Mouse (Mus musculus) brain, embryonic 14.5 days (tissue): ENCODE measurements around the gene Gfod2.

Experiments
- CTCF ChIP-seq: fragments of 200-500 bp; IDR thresholded peaks from 2 replicates; pipeline ENCODE4 v1.5.1; 2012; ENCODE audit warnings: inconsistent platforms, mild to moderate bottlenecking, moderate library complexity, borderline replicate concordance; ENCODE audit not compliant: insufficient read depth, insufficient read length; ENCODE audit errors: extremely low read depth
- POLR2A ChIP-seq: fragments of 200-500 bp; IDR thresholded peaks from 2 replicates; pipeline ENCODE4 v1.6.1; 2012; ENCODE audit warnings: mild to moderate bottlenecking, inconsistent platforms, borderline replicate concordance; ENCODE audit not compliant: poor library complexity, insufficient read depth, insufficient read length, severe bottlenecking; ENCODE audit errors: extremely low read depth

DNA sequence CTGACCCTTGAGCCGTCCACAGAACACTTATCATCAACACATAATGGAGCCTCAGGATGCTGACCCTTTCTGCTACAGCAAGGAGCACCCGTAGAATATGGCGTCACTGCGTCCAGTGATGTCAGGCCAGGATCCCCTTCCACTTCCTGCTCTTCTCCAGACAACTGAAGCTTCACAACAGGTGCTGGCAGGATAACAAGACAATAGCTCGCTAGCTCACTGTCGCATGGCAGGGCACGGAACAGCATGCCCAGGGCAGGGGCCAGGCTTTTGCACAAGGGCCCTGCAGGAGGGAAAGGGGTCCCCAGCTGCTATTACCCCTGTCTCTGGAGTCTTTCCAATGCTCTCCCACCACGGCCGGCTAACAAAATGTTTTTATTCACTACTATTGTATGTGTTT is 35.6 kb downstream of the Gfod2 start:
- TF ChIP-seq POLR2A (no peak), CTCF (no peak)
